Mouse (Mus musculus) thymus, adult 18-20 months (tissue): ENCODE data around the gene Btbd9.

Source experiments
- DNase-seq, 2 experiments: peaks; one replicate each; pipeline ENCODE4 v3.0.0; 2022; ENCODE audit warnings: mixed read lengths in 2 of 2

Gene Btbd9

GRCm38 (mm10) chr17:30195591-30196183, 380.6 kb downstream of the Btbd9 start:
- DNase-seq, result peak in 1 of 2 experiments; percentile 2

GRCm38 (mm10) chr17:30194629-30195445, 381.5 kb downstream of the Btbd9 start:
- DNase-seq, result peak in 1 of 2 experiments; percentile 1

GRCm38 (mm10) chr17:30194091-30194490, 382.2 kb downstream of the Btbd9 start:
- DNase-seq, result no peak

DNA sequence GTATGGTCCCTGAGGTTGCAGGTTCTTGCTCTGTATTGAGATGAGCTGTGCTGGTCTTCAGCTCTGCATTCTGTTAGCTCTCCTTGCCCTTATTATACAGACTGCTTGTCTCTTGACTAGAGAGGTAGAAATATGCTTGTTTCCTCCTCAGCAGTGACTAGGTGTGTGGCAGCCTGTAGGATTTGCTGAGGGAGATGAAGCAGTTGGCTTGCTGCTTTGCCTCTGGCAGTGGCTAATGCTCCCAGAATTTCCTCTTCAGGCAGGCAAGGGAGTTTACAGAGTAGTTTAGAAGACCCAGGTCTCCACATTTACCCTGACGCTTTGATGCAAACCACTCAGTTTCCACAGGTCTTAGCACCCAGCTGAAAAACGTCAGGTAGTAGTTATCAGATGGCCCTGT, 382.7 kb downstream of the Btbd9 start:
- peak in 1 of 2 experiments; percentile 0 for DNase-seq

- DNase-seq, result peak in 1 of 2 experiments; percentile 1
Measured at GRCm38 (mm10) chr17:30192416-30193005, 383.8 kb downstream of the Btbd9 start.

DNA sequence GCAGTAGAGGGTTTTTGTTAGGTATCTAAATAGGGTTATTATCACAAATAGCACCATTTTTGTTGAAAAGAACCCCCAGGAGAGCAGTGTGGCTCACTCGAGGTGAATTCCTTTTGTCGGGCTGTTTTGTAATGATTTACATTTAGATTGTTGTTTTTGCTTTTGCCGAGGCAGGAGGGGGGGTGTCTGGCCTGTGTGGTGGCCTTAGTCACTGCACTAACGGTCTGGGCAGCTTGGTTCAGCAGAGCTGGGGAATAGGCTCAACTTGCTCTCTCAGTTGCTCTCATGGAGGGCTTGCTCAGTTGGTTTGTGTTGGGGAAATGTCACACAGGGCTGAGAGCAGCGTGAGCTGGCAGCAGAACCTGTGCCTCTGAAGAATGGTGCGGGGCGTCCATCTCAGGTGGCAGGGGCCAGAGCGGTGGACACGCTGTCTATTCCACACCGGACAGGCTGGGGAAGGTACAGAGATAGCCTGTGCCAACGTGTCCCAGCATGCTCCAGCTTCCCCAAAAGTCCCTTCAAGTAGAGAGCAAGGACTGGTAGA, 385.1 kb downstream of the Btbd9 start:
- peak in 1 of 2 experiments; percentile 1 for DNase-seq

- peak in 1 of 2 experiments; percentile 1 for DNase-seq
Measured at GRCm38 (mm10) chr17:30188031-30188981, 388.0 kb downstream of the Btbd9 start.

GRCm38 (mm10) chr17:30187581-30187980, 388.7 kb downstream of the Btbd9 start:
- DNase-seq, result peak in 1 of 2 experiments; percentile 2

DNA sequence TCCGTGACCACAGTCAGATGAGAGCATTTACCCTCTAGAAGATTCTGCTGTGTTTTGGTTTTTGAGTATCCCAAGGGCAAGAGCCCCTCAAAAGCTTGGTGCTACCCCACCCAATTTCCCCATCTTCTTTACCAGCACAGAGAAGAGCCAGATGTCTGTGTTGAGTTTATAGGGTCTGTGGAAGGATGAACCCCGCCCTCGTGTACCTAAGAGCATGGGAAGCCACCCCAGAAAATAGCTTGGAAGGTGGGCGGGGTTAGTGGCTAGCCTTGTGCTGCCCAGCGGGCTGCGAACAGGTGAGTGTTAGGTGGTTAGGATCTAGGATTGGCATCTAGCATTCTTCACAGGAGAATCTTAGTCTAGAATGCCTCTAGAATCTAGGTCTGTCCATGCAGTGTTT, 389.1 kb downstream of the Btbd9 start:
- peak in 1 of 2 experiments; percentile 1 for DNase-seq

- peak in 1 of 2 experiments; percentile 1 for DNase-seq
Measured at GRCm38 (mm10) chr17:30183561-30183960, 392.7 kb downstream of the Btbd9 start.

DNA sequence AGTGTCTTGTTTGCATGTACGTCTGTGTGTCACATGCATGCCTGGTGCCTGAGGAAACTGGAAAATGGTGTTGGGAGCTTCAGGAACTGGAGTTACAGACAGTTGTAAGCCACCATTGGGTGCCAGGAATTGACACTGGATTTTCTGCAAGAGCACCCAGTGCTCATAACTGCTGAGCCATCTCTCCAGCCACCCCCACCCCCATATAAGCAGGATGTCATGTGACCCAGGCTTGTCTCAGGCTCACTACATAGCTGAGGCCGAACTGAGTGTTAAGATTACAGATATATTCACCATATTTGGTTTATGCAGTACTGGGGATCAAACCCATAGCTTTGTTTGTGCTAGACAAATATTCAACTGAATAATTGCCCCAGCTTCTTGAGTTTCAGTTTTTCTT, 394.2 kb downstream of the Btbd9 start:
- peak in 1 of 2 experiments; percentile 2 for DNase-seq

DNA sequence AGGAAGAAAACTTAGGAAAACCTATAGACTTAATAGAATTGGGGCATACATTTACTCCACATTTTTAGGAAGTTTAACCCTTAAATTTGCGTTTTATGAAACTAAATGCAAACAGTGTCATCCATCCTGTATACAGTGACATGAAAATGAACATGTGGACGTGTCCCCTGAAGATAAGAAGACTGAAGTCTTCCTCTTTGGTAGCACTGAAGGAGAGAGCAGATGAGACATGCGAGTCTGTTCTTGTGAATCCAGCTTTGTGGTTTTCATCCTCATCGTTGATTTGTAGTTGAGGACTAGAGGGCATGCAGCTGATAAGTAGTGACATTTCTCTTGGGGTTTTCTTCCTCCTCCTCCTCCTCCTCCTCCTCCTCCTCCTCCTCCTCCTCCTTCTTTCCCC, 394.7 kb downstream of the Btbd9 start:
- no peak for DNase-seq

- no peak for DNase-seq
Measured at GRCm38 (mm10) chr17:30180197-30180596, 396.1 kb downstream of the Btbd9 start.

DNA sequence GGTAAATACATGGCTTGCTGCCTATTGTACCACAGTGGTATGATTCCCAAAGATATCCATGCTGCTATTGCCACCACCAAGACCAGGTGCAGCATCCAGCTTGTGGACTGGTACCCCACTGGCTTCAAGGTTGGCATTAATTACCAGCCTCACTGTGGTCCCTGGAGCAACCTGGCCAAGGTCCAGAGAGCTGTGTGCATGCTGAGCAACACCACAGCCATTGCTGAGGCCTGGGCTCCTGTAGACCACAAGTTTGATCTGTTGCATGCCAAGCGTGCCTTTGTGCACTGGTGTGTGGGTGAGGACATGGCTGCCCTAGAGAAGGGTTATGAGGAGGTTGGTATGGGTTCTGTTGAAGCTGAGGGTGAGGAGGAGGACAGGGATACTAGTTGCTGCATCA, 397.9 kb downstream of the Btbd9 start:
- DNase-seq, result peak in 1 of 2 experiments; percentile 2

GRCm38 (mm10) chr17:30177435-30177834, 398.9 kb downstream of the Btbd9 start:
- DNase-seq, result no peak
